Mouse (Mus musculus) CH12.LX (cell line): ENCODE data around the gene Cyp27b1. TPM values are rescaled to one million over a fixed set of nuclear protein-coding genes. Genes with fewer than 3 reads are reported as not detected.

Experiments
- DNase-seq: peaks from one replicate; pipeline ENCODE4 v3.0.0-alpha.2; 2013; ENCODE audit errors: extremely low read depth
- H3K27ac ChIP-seq: 2 replicates; pipeline ENCODE4 v1.5.1; 2012; ENCODE audit warnings: low read depth, mild to moderate bottlenecking, control low read depth, moderate library complexity; ENCODE audit not compliant: insufficient read depth
- H3K27me3 ChIP-seq: replicated peaks from 2 replicates; pipeline ENCODE3; 2012; ENCODE audit warnings: inconsistent platforms
- H3K36me3 ChIP-seq, 2 experiments: replicated peaks in 1 of 2; 2 replicates each; pipeline versions ENCODE3 to v1.6.1; 2012; ENCODE audit warnings: inconsistent platforms in 1 of 2, low read length in 1 of 2, mild to moderate bottlenecking in 1 of 2, mixed read lengths in 1 of 2, moderate library complexity in 1 of 2; ENCODE audit not compliant: control insufficient read depth in 1 of 2, insufficient read depth in 1 of 2
- H3K4me1 ChIP-seq, 2 experiments: 2 replicates each; pipeline ENCODE4 v1.6.1; 2012; ENCODE audit warnings: inconsistent platforms in 1 of 2, moderate library complexity in 1 of 2; ENCODE audit not compliant: insufficient read depth in 2 of 2, control insufficient read depth in 1 of 2
- H3K4me2 ChIP-seq: 2 replicates; pipeline ENCODE4 v1.6.1; 2012; ENCODE audit warnings: low read depth, mild to moderate bottlenecking, control low read depth; ENCODE audit not compliant: poor library complexity, insufficient read depth, severe bottlenecking
- H3K4me3 ChIP-seq, 3 experiments: fragments of 150-350 bp in 1 of 3; sonication (generic) in 1 of 3; replicated peaks in 1 of 3; 2 replicates each; pipeline versions ENCODE3 to v1.5.1; 2011 to 2012; ENCODE audit warnings: low read depth in 2 of 3, low read length in 2 of 3, mild to moderate bottlenecking in 2 of 3, moderate library complexity in 2 of 3, control low read depth in 1 of 3, improper control_type of control experiment in 1 of 3, inconsistent platforms in 1 of 3, mixed read lengths in 1 of 3; ENCODE audit not compliant: poor library complexity in 1 of 3
- H3K79me2 ChIP-seq: replicated peaks from 2 replicates; pipeline ENCODE4 v1.6.1; 2012; ENCODE audit warnings: mild to moderate bottlenecking, moderate library complexity; ENCODE audit not compliant: control insufficient read depth, poor library complexity, insufficient read depth, severe bottlenecking; ENCODE audit errors: extremely low read depth
- H3K9ac ChIP-seq: 2 replicates; pipeline ENCODE4 v1.6.1; 2012; ENCODE audit warnings: low read depth, mild to moderate bottlenecking, control low read depth, moderate library complexity; ENCODE audit not compliant: insufficient read depth
- H3K9me3 ChIP-seq: replicated peaks from 2 replicates; pipeline ENCODE3; 2012; ENCODE audit warnings: low read length, inconsistent platforms, mixed read lengths
- ELF1 ChIP-seq: IDR thresholded peaks from 2 replicates; pipeline ENCODE4 v1.6.1; 2014; ENCODE audit warnings: low read depth, mild to moderate bottlenecking, inconsistent platforms, low read length, improper control_type of control experiment
- JUND ChIP-seq: conservative IDR thresholded peaks from 2 replicates; pipeline ENCODE4 v1.6.1; 2011; ENCODE audit warnings: low read depth, low read length, improper control_type of control experiment
- MAFK ChIP-seq: IDR thresholded peaks from 2 replicates; pipeline ENCODE4 v1.6.1; 2011; ENCODE audit warnings: low read length, improper control_type of control experiment; ENCODE audit not compliant: insufficient replicate concordance
- MAX ChIP-seq: IDR thresholded peaks from 2 replicates; pipeline ENCODE4 v1.6.1; 2011; ENCODE audit warnings: low read length, improper control_type of control experiment
- MAZ ChIP-seq: IDR thresholded peaks from 2 replicates; pipeline ENCODE4 v1.6.1; 2012; ENCODE audit warnings: low read depth, mild to moderate bottlenecking, inconsistent platforms, low read length, improper control_type of control experiment, moderate library complexity
- MEF2A ChIP-seq: IDR thresholded peaks from 2 replicates; pipeline ENCODE4 v1.6.1; 2014; ENCODE audit warnings: low read depth, mild to moderate bottlenecking, inconsistent platforms, low read length, improper control_type of control experiment, borderline replicate concordance
- MYC ChIP-seq: IDR thresholded peaks from 2 replicates; pipeline ENCODE4 v1.6.1; 2011; ENCODE audit warnings: low read depth, mild to moderate bottlenecking, improper control_type of control experiment, low read length
- NELFE ChIP-seq: IDR thresholded peaks from 2 replicates; pipeline ENCODE4 v1.6.1; 2011; ENCODE audit warnings: low read depth, low read length, improper control_type of control experiment
- PAX5 ChIP-seq: IDR thresholded peaks from 2 replicates; pipeline ENCODE4 v1.6.1; 2012; ENCODE audit warnings: low read length, inconsistent platforms, mixed read lengths
- RAD21 ChIP-seq: IDR thresholded peaks from 2 replicates; pipeline ENCODE4 v1.6.1; 2011; ENCODE audit warnings: low read depth, mild to moderate bottlenecking, low read length, improper control_type of control experiment, moderate library complexity
- SMC3 ChIP-seq: IDR thresholded peaks from 2 replicates; pipeline ENCODE4 v1.6.1; 2011; ENCODE audit warnings: low read depth, low read length, improper control_type of control experiment
- TCF12 ChIP-seq: IDR thresholded peaks from 2 replicates; pipeline ENCODE4 v1.6.1; 2014; ENCODE audit warnings: low read depth, mild to moderate bottlenecking, inconsistent platforms, low read length, improper control_type of control experiment
- UBTF ChIP-seq: IDR thresholded peaks from 2 replicates; pipeline ENCODE4 v1.6.1; 2012; ENCODE audit warnings: low read depth, mild to moderate bottlenecking, inconsistent platforms, low read length, improper control_type of control experiment, moderate library complexity
- USF1 ChIP-seq: IDR thresholded peaks from 2 replicates; pipeline ENCODE4 v1.6.1; 2014; ENCODE audit warnings: low read depth, mild to moderate bottlenecking, inconsistent platforms, low read length, improper control_type of control experiment
- ZC3H11A ChIP-seq: IDR thresholded peaks from 2 replicates; pipeline ENCODE4 v1.6.1; 2012; ENCODE audit warnings: low read depth, mild to moderate bottlenecking, inconsistent platforms, low read length, improper control_type of control experiment
- ZKSCAN1 ChIP-seq: IDR thresholded peaks from 2 replicates; pipeline ENCODE4 v1.6.1; 2012; ENCODE audit warnings: low read depth, inconsistent platforms, low read length, improper control_type of control experiment, borderline replicate concordance
- ZMIZ1 ChIP-seq: IDR thresholded peaks from 2 replicates; pipeline ENCODE4 v1.6.1; 2012; ENCODE audit warnings: low read depth, mild to moderate bottlenecking, inconsistent platforms, low read length, improper control_type of control experiment
- dilution Hi-C: fragments of 300-500 bp; cut with MboI; formaldehyde crosslinking; loops from 2 replicates; pipeline ENCODE4 v1.14.3; 2020; ENCODE audit warnings: low sequenced_read_pairs; ENCODE audit not compliant: extremely low pct_unique_long_range_greater_than_20kb, extremely low pct_ligation_motif_present
- in situ Hi-C: fragments of 300-500 bp; cut with MboI; formaldehyde crosslinking; loops from 3 replicates; pipeline ENCODE4 v1.14.3; 2019; ENCODE audit warnings: low sequenced_read_pairs, low pct_ligation_motif_present, low pct_unique_long_range_greater_than_20kb, mixed read lengths
- polyA plus RNA-seq: library from polyadenylated mRNA; unstranded; fragments of >175 nt; gene quantifications from 2 replicates; pipeline ENCODE4 v1.2.1, GENCODE M21; 2012; ENCODE audit warnings: low read depth; ENCODE audit not compliant: insufficient read length
- total RNA-seq, 2 experiments: library from RNA; depleted of rRNA; stranded (reverse); fragments of 300-350 nt in 1 of 2; fragments of >200 nt in 1 of 2; gene quantifications; 2 replicates each; pipeline ENCODE4 v1.2.3; 2012 to 2014

The Cyp27b1 gene
- total and polyA plus RNA-seq, 3 experiments = 0.32 to 1.4 (median 0.42) TPM

DNA sequence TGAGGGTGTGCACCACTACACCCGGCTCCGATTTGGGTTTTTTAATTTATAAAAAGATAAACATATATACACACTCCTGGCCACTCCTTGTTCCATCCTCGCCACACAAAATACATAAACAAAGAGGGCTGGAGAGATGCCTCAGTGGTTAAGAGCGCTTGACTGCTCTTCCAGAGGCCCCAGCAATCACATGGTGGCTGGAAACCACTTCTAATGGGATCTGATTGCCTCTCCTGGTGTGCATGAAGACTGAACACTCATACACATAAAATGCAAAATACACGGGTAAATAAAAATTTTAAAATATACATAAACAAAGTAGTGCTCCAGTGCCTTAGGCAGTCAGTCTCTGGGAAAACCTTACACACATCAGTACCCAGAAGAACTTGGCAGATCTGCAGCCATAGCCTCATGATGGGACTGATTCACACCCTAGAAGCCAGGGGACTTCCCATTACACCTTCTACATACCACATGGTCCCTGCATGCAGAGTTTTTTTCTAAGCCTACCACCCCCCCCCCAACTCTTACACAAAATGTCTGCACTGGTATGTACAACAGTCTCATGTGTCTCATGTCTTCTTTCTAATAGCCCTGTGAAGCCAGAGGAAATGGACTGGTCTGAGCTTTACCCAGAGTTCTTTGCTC lies 5.5 kb upstream of the Cyp27b1 start (continued):
- TF ChIP-seq MAFK = no peak
- TF ChIP-seq RAD21 = no peak
- no peak for TF ChIP-seq JUND
- TF ChIP-seq MAZ = no peak
- no peak for TF ChIP-seq UBTF
- TF ChIP-seq PAX5 = no peak
- no peak for TF ChIP-seq ZC3H11A
- TF ChIP-seq SMC3 = no peak
- peak; percentile 78; the same call in 1 of the 2 replicates for TF ChIP-seq ZMIZ1
- TF ChIP-seq MYC = peak; percentile 92
- 0 out of 2 replicates have a peak, but pooled peaks have one; percentile 17 for TF ChIP-seq MEF2A
- no peak for TF ChIP-seq NELFE
- no peak for TF ChIP-seq USF1
- TF ChIP-seq ZKSCAN1 = no peak

DNA sequence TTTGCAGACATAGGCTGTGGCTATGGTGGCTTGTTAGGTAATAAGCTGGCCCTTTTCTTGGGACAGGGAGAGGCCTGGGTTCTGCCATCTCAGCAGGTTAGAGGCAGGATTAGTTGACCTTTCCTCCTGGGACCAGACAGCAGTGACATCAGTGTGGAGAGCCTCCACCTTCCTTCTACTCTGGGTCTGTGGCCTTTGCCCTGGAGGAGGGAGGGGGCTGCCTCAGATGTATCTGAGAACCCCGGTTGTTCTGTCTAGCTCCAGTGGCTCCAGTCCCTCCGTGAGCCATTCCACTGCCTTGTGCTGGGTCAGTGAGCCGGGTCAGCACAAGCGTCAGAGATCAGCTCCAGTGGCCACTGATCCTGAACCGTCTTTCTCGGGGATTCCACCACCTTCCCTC lies 4.9 kb upstream of the Cyp27b1 start:
- in situ Hi-C loops = no loop called here
- H3K4me1 ChIP-seq = peaks cover 14 to 39% of the 10 kb centered on the region in 2 experiments
- dilution Hi-C loops = no loop called here
- no peaks in the 10 kb centered on the region for H3K9me3 ChIP-seq
- H3K36me3 ChIP-seq = peaks cover 16 to 54% of the 10 kb centered on the region in 2 experiments
- no peaks in the 10 kb centered on the region for H3K27me3 ChIP-seq
- DNase-seq = no peak
- peak overlapping the region; percentile 45; the same call in 1 of the 2 replicates for H3K9ac ChIP-seq
- TF ChIP-seq ELF1 (no peak), MAX (no peak), MAFK (peak; percentile 33; the same call in 1 of the 2 replicates), UBTF (no peak), ZKSCAN1 (no peak), USF1 (no peak), TCF12 (peak; percentile 2; the same call in 1 of the 2 replicates), NELFE (no peak)
- TF ChIP-seq, all 38 proteins: peak for 2
- H3K27ac ChIP-seq = peak overlapping the region; percentile 11; the same call in 1 of the 2 replicates
- H3K79me2 ChIP-seq = peaks cover 5% of the 10 kb centered on the region; the same call in 1 of the 2 replicates
- H3K4me2 ChIP-seq = peak overlapping the region; percentile 94; the same call in 1 of the 2 replicates
- H3K4me3 ChIP-seq = peak overlapping the region in 1 of 3 experiments; percentile 74
